Mouse (Mus musculus) liver, embryonic 14.5 days (tissue): ENCODE measurements around the gene Iqsec3.

Source experiments
- CTCF ChIP-seq: IDR thresholded peaks from 2 replicates; pipeline ENCODE4 v1.5.1; 2016; ENCODE audit warnings: antibody characterized with exemption, low read depth, control low read depth
- EP300 ChIP-seq: IDR thresholded peaks from 2 replicates; pipeline ENCODE4 v1.6.1; 2016; ENCODE audit warnings: antibody characterized with exemption, low read depth

GRCm38 (mm10) chr6:121357232-121357631 lies 116.2 kb downstream of the Iqsec3 start:
- no peak for TF ChIP-seq CTCF
- no peak for TF ChIP-seq EP300
